Mouse (Mus musculus) right cerebral cortex, postnatal 4 days (tissue): ENCODE results near the gene Sprn.

Experiments used
- DNase-seq: peaks from one replicate; pipeline ENCODE4 v3.0.0-alpha.2; 2022

Gene Sprn

GRCm38 (mm10) chr7:140154218-140154927 lies at the start of gene Sprn:
Gene Sprn (minus strand): TSS chr7:140154877.
- DNase-seq, result peak; percentile 72

DNA sequence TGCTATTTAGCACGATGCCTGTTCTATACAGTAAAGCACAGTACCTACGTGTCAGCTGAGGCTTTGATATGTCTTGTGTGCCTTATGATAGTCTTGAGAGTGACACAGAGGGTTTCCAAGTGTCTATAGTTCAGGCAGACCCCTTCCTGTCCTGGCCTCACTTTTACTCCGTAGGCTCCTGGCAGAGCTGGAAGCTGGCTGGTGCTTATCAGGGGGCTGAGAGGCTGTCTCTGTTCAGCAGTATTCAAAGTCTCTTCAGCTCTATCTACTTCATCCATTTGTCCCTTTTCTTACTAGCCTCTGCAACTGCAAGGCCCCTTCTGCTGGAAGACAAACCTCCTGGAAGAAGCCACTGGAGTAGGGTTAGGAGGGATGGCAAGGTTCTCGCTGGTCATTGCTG lies 46.4 kb upstream of the Sprn start:
- DNase-seq, result no peak

DNA sequence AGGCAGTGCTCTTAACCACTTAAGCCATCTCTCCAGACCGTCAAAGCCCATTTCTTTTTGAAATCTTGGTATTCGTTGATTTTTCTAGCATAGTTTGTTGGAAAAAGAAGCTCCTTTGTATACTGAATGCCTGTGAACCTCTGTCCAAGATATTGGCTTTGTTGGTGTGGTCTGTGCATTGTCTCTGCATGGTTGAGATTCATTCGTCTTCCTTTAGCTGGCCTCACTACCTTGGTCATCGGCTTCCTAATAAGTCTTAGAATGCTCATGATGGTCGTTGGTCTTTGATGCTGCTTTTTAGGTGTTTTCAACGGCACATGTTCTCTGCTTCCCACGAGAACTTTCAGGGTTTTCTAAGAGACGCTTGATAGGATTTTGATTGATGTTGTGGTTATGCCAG lies 41.3 kb upstream of the Sprn start:
- no peak for DNase-seq

DNA sequence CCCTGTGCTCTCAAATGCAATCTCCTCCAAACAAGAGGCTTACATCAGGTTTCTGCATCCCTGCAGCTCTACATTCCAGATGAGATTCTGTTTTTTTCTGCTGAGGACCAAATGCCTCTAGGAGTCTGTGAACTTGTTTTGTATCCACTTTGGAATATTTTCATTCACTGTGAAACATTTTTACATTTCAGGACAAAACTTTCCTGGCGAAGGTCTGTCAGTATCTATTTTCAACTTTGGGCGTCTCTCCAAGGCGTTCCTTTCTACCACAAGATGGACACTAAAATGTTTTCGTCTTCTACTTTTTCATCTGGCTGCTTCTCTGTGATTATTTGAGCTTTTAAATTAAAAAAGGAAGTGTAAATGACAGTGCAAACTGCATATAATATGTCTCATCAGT lies 39.4 kb upstream of the Sprn start:
- DNase-seq, result no peak

- no peak for DNase-seq
These were observed 38.2 kb upstream of the Sprn start for GRCm38 (mm10) chr7:140192851-140193250.

GRCm38 (mm10) chr7:140192445-140192844 lies 37.8 kb upstream of the Sprn start:
- no peak for DNase-seq

DNA sequence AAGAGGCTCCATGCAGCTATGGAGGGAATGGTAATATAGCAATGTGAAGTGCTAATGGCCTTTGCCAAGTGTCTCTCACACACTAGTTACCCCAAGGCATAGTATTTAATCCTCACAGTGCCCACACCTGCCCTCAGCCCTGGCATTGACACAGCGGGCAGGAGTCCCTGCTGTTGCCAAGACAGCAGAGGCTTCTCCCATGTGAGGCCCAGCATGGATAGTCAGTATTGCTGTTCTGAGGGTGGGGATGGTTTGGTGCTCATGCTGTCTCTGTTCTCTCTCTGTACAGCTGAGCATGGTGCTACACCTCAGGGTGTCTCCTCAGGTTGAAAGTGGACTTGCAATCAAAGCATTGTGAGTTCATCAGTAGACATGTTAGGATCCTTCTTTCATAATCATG lies 35.8 kb upstream of the Sprn start:
- no peak for DNase-seq

DNA sequence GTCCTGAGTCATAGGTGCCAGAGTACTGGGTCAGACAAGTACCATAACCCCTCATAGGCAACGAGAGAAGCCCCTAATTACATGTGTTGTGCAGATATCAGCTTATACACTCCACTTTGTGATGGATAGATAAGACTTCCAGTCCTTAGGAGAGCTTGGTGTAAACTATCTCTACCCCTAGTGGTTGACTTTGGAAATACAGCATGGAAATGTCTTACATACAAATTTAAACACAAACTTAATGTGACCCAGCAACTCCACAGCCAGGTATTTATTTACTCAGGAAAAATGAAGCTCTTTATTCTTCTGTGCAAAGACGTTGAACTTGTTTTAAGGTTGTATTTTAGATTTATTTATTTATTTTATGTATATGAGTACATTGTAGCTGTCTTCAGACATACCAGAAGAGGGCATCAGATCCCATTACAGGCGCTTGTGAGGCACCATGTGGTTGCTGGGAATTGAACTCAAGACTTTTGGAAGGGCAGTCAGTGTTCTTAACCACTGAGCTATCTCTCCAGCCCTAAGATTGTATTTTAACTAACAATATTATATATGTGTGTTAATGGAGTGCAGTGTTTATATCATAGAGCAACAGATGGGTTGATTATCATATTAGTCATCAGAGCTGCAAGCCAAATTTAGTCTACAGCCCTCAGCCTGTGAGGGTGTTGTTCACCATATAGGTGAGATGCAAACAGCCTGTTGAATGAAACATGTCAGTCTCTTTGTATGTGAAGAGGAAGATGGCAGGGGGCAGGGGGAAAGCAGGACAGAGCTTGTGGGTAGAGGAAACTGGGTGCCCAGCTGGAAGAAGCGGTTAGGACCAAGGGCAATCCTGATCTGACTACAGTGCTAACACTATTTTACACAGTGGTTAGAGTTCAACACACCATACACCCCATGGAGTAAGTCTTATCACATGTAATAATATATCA lies 34.0 kb upstream of the Sprn start:
- no peak for DNase-seq

GRCm38 (mm10) chr7:140187721-140188390 lies 33.2 kb upstream of the Sprn start:
- DNase-seq, result no peak

- no peak for DNase-seq
These were observed 32.3 kb upstream of the Sprn start for GRCm38 (mm10) chr7:140186646-140187620.

- no peak for DNase-seq
These were observed 29.5 kb upstream of the Sprn start for GRCm38 (mm10) chr7:140184206-140184605.

DNA sequence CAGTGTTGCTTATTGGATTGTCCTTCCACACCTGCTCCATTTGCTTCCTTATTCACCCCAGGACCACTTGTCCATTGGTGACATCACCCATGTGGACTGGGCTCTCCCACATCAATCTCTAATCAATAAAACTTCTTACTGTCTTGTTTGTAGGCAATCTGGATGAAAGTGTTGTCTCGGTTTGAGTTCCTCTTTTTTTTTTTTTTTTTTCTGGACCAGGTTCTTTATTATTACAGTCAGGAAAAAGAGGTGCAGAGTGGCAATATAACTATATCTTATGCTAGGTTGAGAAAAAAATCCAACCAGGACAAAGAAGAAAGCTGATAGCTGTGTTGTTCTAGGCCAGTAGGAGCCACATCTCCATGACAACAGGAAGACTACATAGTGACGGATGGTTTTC lies 26.0 kb upstream of the Sprn start:
- no peak for DNase-seq

DNA sequence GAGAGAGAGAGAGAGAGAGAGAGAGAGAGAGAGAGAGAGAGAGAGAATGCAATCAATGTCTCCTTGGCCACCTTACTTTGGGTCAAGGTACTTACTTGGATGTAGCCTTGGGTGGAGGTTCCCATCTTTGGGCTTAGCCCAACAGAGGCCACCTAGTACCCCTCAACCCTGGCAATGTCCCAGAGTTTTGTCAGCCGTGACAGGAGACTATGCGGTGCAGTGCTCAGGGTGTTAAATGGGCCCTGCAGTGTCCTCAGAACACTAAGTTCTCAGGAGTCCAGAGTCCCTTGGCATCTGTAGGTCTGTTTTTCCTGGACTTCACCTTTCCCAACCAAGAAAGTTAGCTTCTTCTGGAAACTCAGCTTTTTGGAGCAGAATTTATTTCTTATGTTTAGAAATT lies 24.5 kb upstream of the Sprn start:
- no peak for DNase-seq

- no peak for DNase-seq
These were observed 18.3 kb upstream of the Sprn start, which contains the start of gene Olfr523 for GRCm38 (mm10) chr7:140172936-140173335. Gene Olfr523 (plus strand): TSS chr7:140173217.

- no peak for DNase-seq
These were observed 16.2 kb upstream of the Sprn start for GRCm38 (mm10) chr7:140170863-140171262.

GRCm38 (mm10) chr7:140169386-140169785 lies 14.7 kb upstream of the Sprn start:
- no peak for DNase-seq

GRCm38 (mm10) chr7:140167950-140168349 lies 13.3 kb upstream of the Sprn start:
- DNase-seq, result no peak

- DNase-seq, result no peak
These were observed 10.0 kb upstream of the Sprn start, which contains the start of gene Olfr522 for GRCm38 (mm10) chr7:140164664-140165063. Gene Olfr522 (minus strand): TSS chr7:140164764.

DNA sequence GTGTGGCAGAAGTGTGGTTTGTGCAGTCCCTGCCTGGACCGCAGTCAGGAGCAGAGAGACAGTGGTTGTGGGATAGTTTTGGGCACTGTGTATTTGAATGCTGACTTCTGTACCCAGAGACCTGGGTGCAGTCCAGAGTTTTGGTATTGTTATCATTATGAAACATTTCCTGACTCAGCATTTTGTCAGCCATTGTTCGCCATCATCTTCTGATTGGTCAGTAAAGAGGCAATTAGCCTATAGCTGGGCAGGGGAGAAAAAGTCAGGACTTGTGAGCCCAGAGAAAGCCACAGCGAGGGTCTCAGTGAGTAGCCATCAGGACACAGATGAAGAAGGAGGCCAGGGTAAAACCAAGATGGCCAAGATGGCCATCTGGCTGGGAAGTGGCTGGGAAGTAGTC lies 5.7 kb upstream of the Sprn start:
- DNase-seq, result no peak

- no peak for DNase-seq
These were observed 854 bp downstream of the Sprn start for GRCm38 (mm10) chr7:140153829-140154217.

GRCm38 (mm10) chr7:140153383-140153782 lies 1.3 kb downstream of the Sprn start:
- DNase-seq, result peak; percentile 60

DNA sequence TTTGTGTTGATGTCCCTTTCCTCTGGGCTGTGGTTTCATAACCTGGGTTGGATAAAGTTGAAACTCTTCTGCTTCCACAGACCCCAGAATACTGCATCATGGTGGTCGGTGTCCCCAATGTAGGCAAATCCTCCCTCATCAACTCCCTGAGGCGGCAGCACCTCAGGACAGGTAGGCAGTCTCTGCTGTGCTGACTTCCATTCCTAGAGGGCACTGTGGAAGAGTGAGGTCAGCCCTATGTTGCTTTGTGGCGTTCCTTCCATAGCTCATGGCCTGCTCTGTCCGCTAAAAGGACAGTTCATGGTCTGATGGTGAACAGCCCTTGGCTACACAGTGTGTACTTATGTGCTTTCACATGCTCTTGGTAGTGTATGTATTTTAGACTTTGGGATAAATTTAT lies 10.1 kb downstream of the Sprn start:
- DNase-seq, result no peak
